Mouse (Mus musculus) liver, embryonic 18 days (tissue): ENCODE results near the gene Slc25a16. TPM values are rescaled to one million over a fixed set of nuclear protein-coding genes. Genes with fewer than 3 reads are reported as not detected.

ENCODE experiments used
- polyA plus RNA-seq: library from polyadenylated mRNA; depleted of rRNA; stranded (reverse); fragments of >200 nt; gene quantifications from 2 replicates; pipeline ENCODE4 v1.2.3, GENCODE M21; 2012; rRNA removed

Slc25a16 gene
- polyA plus RNA-seq = 7.2 and 7.5 TPM in 2 replicates

GRCm38 (mm10) chr10:62919925-62920765 is at the start of gene Slc25a16:
TSS of gene Slc25a16 (plus strand) at chr10:62920633.

GRCm38 (mm10) chr10:62908896-62909295 is 11.5 kb upstream of the Slc25a16 start, which contains the start of gene Tet1:
TSS of gene Tet1 (minus strand) at chr10:62908996.

GRCm38 (mm10) chr10:62946738-62947471 is 26.5 kb downstream of the Slc25a16 start, which contains the start of gene Dna2:
TSS of gene Dna2 (plus strand) at chr10:62947026.

GRCm38 (mm10) chr10:62980039-62980954 is 59.9 kb downstream of the Slc25a16 start, which contains the start of gene Rufy2:
TSS of gene Rufy2 (plus strand) at chr10:62980223.

Other genes starting within 250 kb of the Slc25a16 start
- gene Stox1, start 194.5 kb upstream of the Slc25a16 start, polyA plus RNA-seq = 0.15 and 0.24 TPM in 2 replicates
- gene Ccar1, start 128.3 kb upstream of the Slc25a16 start, polyA plus RNA-seq = 22.2 and 24.3 TPM in 2 replicates
- gene Tet1, start 11.6 kb upstream of the Slc25a16 start, polyA plus RNA-seq = 0.19 and 0.36 TPM in 2 replicates
- gene Dna2, start 26.4 kb downstream of the Slc25a16 start, polyA plus RNA-seq = 14.9 and 15.6 TPM in 2 replicates
- gene Rufy2, start 59.6 kb downstream of the Slc25a16 start, polyA plus RNA-seq = 1.6 and 1.8 TPM in 2 replicates
- gene Hnrnph3, start 103.6 kb downstream of the Slc25a16 start, polyA plus RNA-seq = 18.0 and 21.2 TPM in 2 replicates
- gene Pbld2, start 103.7 kb downstream of the Slc25a16 start, polyA plus RNA-seq = 6.1 and 7.4 TPM in 2 replicates
- 92.1 and 101 TPM in 2 replicates for gene Pbld1, start 139.5 kb downstream of the Slc25a16 start, polyA plus RNA-seq
- 0.08 TPM in 2 replicates for gene Atoh7, start 179.0 kb downstream of the Slc25a16 start, polyA plus RNA-seq